Mouse (Mus musculus): Measurements from ENCODE around the gene Nfkbie. TPM values are rescaled to one million over a fixed set of nuclear protein-coding genes. Genes with fewer than 3 reads are reported as not detected.

Nfkbie gene
- polyA plus RNA-seq, 1 experiment: 5.7 TPM

- peak; percentile 63 for DNase-seq (ENCODE audit: low spot score)
Observed at GRCm38 (mm10) chr17:45596631-45597396, 41.3 kb downstream of the Nfkbie start.

GRCm38 (mm10) chr17:45597787-45598186, 42.3 kb downstream of the Nfkbie start:
- no peak for DNase-seq (ENCODE audit: low spot score)

DNA sequence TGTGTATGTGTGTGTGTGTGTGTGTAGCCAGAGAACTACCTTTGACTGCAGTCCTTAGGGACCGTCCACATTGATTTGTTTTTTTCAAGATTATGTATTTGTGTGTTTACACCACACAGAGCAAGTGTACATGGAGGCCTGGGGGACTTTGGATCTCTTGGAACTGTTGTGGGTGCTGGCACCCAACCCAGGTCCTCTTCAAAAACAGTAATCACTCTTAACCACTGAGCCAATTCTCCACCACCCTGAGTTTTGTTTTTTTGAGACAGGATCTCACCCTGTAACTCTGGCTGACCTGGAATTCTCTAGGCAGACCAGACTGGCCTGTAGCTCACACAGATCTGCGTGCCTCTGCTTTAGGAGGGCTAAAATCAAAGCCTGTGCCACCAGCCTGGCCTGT, 42.9 kb downstream of the Nfkbie start:
- no peak for DNase-seq (ENCODE audit: low spot score)

GRCm38 (mm10) chr17:45598891-45599290, 43.4 kb downstream of the Nfkbie start:
- no peak for DNase-seq (ENCODE audit: low spot score)

GRCm38 (mm10) chr17:45599446-45600242, 44.1 kb downstream of the Nfkbie start, which contains the start of gene Slc29a1:
TSS of gene Slc29a1 (minus strand) at chr17:45599606.
- peak; percentile 59 for DNase-seq (ENCODE audit: low spot score)

DNA sequence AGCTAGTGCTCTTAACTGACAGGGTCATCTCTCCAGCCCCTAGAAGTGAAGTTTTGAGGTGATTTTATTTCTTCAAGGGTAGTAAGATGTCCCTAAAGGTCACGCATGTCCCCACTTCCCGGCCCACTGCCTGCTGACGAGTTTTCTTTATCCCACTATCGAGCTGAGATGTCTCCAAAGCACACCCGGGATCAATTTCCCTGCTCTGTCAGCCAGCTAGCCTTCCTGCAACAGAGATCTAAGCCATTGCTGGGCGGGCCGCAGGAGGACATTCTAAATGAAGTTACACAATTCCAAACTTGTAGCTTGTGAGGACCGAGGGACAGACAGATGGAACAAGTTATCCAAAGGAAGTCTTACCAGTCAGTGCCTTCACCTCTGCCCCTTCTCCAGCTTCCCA, 44.8 kb downstream of the Nfkbie start:
- DNase-seq (ENCODE audit: low spot score): no peak

GRCm38 (mm10) chr17:45601325-45601724, 45.8 kb downstream of the Nfkbie start:
- no peak for DNase-seq (ENCODE audit: low spot score)

- no peak for DNase-seq (ENCODE audit: low spot score)
Observed at GRCm38 (mm10) chr17:45601877-45602304, 46.4 kb downstream of the Nfkbie start, which contains the start of gene Mymx. TSS of gene Mymx (minus strand) at chr17:45602102.

GRCm38 (mm10) chr17:45602984-45603383, 47.5 kb downstream of the Nfkbie start:
- DNase-seq (ENCODE audit: low spot score): no peak

- DNase-seq (ENCODE audit: low spot score): no peak
Observed at GRCm38 (mm10) chr17:45606992-45607879, 51.7 kb downstream of the Nfkbie start.

DNA sequence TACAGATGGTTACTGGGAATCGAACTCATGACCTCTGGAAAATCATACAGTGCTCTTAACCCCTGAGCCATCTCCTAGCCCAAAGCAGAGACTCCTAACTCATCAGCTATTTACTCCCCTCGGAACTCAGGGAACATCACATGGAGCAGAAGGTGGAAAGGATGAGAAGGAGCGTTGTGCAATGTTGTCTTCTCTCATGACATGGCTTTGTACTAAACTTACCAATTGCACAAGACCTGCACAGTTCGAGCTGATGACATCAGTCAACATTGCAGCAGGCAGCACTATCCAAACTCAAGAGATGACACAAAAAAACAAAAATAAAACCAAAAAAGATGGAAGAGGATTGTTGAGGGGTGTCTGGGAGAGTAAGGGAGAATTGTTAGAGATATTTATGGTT, 52.9 kb downstream of the Nfkbie start:
- DNase-seq (ENCODE audit: low spot score): no peak

- no peak for DNase-seq (ENCODE audit: low spot score)
Observed at GRCm38 (mm10) chr17:45610144-45610866, 54.8 kb downstream of the Nfkbie start.

DNA sequence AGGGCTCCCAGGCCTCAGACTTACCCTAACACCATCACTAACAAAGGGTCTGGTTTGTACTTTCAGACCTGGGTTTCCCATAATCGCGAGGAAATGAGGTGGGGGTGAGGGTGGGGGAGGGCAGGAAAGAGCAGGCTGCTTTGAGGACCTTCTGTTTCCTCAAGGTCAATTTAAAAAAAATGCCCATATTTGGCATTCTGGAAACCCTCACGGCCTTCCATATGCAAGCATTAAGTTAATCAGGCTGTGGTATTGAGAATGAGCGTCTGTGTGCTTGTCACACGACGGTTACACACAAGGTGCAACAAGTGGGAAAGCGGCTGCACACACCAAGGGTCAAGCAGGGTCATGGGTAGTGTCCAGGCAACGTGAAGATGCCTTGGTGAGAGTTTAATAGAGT, 56.5 kb downstream of the Nfkbie start:
- DNase-seq (ENCODE audit: low spot score): no peak

Other genes with a start within 250 kb of the Nfkbie start
- 20.3 and 24.9 TPM in 2 replicates for gene Cdc5l, start 122.0 kb upstream of the Nfkbie start, polyA plus RNA-seq (2012; rRNA removed)
- 0.14 TPM in 1 of 2 replicates, not detected in the other for gene Spats1, start 80.3 kb upstream of the Nfkbie start, polyA plus RNA-seq (2012; rRNA removed)
- gene Aars2, start 48.9 kb upstream of the Nfkbie start, polyA plus RNA-seq (2012; rRNA removed): 10.2 TPM in 2 replicates
- 0.01 TPM in 1 of 2 replicates, not detected in the other for gene Tcte1, start 32.3 kb upstream of the Nfkbie start, polyA plus RNA-seq (2012; rRNA removed)
- gene Tmem151b, start 6.0 kb upstream of the Nfkbie start, polyA plus RNA-seq (2012; rRNA removed): 0.51 and 0.81 TPM in 2 replicates
- 62.3 and 69.4 TPM in 2 replicates for gene Slc35b2, start 8.2 kb downstream of the Nfkbie start, polyA plus RNA-seq (2012; rRNA removed)
- gene Hsp90ab1, start 17.6 kb downstream of the Nfkbie start, polyA plus RNA-seq (2012; rRNA removed): 635 and 857 TPM in 2 replicates
- gene Slc29a1, start 43.9 kb downstream of the Nfkbie start, polyA plus RNA-seq (2012; rRNA removed): 210 and 219 TPM in 2 replicates
- 0.31 and 0.84 TPM in 2 replicates for gene Mymx, start 46.4 kb downstream of the Nfkbie start, polyA plus RNA-seq (2012; rRNA removed)
- 2.3 and 2.7 TPM in 2 replicates for gene Capn11, start 103.6 kb downstream of the Nfkbie start, polyA plus RNA-seq (2012; rRNA removed)
- gene Mrpl14, start 130.6 kb downstream of the Nfkbie start, polyA plus RNA-seq (2012; rRNA removed): 100 and 106 TPM in 2 replicates
- gene Tmem63b, start 131.2 kb downstream of the Nfkbie start, polyA plus RNA-seq (2012; rRNA removed): 73.6 and 76.5 TPM in 2 replicates
- gene 1600014C23Rik, start 178.1 kb downstream of the Nfkbie start, polyA plus RNA-seq (2012; rRNA removed): not detected in 2 replicates

Data from urinary bladder, adult 2 months (tissue).